Mouse (Mus musculus) gastrocnemius, adult 8-10 months (tissue): Measurements from ENCODE around the gene Tada1. TPM values are rescaled to one million over a fixed set of nuclear protein-coding genes. Genes with fewer than 3 reads are reported as not detected.

Experiments used
- DNase-seq, 2 experiments: peaks; one replicate each; pipeline ENCODE4 v3.0.0; 2022; ENCODE audit warnings: low spot score in 2 of 2
- total RNA-seq, 4 experiments: library from RNA; stranded (reverse); gene quantifications; 2 replicates each; pipeline ENCODE4 v1.2.4; 2022

Gene Tada1
- 1 to 10 TPM; 3.7 to 5.9 (median 4.7) TPM for total RNA-seq

DNA sequence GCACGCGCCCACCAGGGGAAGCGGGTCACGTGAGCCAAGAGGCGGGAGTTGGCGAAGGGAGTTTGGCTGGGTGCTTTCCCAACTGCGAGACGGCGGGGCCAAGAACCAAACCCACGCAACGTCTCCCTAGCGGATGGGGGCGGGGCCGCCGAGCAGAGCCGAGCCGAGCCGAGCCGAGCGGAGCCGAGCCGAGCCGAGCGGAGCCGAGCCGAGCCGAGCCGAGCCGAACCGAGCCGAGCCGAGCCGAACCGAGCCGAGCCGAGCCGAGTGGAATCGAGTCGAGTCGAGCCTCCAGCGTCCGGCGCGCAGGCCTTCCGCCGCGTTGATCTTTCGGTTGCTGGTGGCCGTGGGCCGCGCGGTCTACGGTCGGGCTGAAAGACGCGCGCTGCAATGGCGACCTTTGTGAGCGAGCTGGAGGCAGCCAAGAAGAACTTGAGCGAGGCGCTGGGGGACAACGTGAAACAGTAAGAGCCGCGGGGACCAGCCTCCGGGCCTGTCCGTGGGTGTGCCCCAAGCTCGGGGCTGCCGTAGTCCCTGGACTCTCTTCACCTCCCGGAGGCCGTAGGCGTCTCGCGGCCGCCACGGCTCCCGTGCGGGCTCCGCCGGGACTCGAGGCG lies at the start of gene Tada1:
Gene Tada1, plus strand, starts transcription at position 85 of the 617 bp plus-strand sequence.
- peak; percentile 90 to 92 for DNase-seq

DNA sequence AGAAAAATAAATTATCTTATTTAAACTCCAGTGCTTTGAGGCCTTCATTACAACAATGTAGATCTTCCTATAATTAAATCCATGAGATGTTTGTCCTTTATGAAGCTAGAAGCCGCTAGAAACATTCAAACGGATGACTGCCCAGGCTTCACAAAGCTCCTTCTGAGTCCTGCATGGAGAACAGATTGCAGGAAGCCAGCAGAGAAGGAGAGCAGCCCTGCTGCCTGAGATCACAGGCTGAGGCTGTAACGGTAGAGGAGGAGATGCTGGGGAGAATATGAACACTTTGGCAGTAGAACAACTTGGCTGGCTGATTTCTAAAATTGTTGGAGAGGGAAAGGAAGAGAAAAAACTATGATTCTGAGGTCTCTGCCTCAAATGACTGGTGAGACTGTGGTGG lies 48.1 kb upstream of the Tada1 start:
- DNase-seq, result no peak

DNA sequence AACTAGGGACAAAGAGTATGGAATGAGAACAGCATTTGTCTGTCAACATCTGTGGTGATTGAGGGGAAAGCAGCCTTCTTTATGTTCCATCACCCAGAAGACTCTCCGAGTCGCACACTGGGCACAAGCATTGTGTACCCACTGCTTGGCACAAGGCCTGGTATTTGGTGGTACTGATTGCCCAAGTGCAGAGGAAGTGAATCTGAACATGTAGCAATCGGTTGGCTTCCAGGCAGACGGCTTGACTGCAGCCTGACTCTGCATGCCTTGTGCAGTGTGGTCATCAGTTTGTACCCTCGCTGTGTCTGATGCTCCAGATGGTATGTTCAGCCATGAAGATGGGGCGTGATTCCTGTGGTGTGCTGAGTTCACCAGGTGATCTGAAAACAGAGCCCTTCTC lies 39.8 kb upstream of the Tada1 start:
- DNase-seq, result peak in 1 of 2 experiments; percentile 6

DNA sequence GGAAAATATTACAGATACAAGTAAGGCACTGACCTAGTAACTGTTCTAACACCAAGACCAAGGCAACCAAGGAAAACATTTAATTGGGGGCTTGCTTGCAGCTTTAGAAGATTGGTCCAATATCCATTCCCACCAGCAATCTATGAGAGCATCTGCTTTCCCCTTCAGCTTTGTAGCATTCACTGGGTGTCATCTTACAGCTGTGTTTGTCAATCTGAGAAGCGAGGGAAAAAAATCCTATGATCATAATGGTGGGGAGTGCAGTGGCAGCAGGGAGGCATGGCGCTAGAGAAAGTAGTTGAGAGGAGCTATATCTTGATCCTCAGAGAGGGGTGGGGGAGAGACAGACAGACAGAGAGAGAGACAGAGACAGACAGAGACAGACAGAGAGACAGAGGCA lies 36.8 kb upstream of the Tada1 start:
- DNase-seq, result no peak

DNA sequence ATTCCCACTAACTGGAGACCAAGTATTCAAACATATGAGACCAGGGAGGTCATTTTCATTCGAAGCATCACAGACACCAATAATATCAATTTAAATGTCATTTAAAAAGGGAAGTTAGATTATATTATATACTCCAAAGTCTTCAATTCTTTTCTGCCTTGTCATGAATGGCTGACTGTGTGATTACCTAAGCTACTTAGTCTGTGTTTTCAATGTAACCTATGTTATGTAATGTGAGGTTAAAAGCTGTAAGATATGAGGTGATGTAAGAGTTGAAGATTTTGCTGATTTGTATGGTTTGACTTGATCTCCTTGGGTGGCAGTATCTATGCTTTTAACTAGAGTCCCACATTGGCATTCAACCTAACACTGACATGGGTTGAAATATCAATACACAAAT lies 36.4 kb upstream of the Tada1 start:
- DNase-seq, result no peak

DNA sequence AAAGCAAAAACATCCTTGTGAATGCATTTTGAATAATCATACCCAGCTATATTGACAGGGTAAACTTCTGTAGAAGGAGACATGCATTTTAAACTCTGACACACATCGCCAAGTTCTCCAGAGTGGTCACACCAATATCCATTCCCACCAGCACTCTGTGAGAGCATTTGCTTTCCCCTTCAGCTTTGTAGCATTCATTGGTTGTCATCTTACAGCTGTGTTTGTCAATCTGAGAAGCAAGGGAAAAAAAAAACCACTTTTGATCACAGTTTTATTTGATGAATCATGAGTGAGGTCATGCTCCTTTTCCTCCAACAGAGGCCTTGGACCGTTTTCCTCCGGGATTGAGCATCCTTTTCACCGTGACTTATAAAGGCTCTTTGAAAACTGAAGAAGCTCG lies 35.3 kb upstream of the Tada1 start:
- no peak for DNase-seq

DNA sequence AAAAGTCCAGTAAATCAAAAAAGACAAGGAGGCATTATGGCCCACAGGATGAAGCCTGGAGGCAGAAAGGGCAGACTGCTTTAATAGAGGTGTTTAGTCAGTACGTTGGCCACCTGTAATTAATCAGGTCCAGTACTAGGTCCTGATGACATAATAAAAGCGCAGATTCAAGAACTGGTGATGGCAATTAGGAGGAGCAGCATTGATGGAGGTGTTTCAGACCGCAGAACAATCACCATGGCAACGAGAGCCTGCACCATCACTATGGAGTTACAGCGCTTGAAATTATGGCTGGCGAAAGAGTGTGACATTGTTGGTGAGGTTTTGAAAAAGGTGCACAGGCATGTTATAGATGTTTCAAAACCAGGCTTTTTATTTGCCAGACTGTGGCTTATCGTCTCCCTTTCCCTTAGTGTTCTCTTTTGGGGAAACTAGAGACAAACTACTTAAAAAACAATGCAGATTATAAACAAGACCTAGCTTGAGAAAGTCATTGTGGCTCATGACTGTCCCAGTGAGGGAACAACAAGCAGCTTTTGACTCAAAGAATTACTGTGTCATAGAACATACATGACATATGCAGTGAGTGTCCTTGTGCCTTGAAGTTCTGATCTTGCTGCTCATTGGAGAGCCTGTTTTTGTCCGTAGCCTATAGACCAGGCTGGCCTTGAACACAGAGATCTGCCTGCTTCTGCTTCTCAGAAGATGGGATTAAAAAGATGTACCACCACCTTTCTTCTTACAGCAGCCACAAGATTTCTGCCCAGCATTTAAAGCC lies 34.4 kb upstream of the Tada1 start:
- DNase-seq, result no peak

DNA sequence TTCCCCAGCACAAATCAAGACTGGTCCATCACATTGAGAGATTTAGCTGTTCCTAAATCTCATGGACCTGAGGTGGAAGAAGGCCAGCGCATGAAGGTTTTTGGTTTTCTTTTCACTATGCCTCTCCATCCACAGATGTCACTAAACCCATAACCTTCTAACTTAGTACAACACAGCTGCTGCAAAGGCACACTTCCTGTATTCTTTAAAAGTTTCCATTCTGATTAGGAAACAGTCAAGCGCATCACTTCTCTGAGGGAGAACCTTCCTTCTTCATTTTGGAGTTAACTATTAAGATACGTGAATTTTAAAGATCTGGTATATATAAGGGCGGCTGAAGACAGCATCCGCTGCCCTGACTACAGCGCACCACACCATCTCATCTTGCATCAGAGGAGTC lies 33.3 kb upstream of the Tada1 start:
- no peak for DNase-seq

DNA sequence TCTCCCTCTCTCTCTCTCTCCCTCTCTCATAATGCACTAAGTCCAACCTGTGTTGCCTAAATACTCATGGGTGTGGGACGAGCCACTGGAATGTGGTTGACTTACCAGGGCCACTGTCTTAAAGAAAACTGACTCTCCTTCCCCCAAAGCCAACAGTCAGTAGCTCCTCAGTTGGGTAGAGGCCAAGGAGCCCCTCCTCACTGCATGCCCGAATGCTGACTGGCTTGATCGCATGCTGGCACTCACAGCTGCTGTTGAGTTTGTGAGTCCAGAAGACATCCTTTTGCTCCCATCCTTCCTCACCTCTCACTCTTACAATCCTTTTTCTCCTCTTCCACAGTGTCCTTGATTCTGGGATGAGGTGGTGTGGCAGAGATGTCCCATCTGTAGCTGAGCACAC lies 32.0 kb upstream of the Tada1 start:
- DNase-seq, result no peak

DNA sequence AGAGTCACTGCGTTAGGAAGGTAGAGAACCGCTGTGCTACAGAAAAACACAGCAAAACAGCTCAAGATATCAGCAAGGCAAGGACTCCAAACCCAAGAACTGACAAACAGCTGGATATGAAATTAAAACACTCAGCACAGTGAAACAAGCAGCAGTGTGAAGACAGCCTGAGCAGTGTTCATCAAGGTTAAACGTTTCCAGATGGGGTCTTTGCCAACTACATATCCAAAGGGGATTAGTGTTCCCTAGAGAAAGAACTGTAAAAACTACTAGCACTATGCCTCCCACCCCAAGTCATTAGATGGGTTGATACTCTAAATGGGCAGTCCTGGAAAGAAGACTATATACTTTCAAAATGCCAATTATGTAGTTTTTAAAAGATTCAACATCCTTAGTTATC lies 29.6 kb upstream of the Tada1 start:
- DNase-seq, result no peak

DNA sequence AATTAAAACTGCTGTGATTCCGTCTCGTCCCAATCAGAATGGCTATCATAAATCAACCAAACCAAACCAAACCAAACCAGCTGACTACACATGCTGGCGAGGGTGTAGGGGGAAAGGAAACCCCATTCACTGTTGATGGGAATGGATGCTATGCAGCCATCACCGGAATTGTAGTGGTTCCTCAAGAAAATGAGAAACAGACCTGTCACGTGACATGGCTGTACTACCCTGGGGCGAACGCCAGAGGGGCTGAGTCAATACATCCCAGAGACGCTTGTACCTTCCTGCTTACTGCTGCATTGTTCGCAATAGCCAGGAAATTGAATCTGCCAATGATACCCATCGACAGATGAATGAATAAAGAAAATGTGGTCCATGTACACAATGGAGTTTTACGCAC lies 29.1 kb upstream of the Tada1 start:
- no peak for DNase-seq

DNA sequence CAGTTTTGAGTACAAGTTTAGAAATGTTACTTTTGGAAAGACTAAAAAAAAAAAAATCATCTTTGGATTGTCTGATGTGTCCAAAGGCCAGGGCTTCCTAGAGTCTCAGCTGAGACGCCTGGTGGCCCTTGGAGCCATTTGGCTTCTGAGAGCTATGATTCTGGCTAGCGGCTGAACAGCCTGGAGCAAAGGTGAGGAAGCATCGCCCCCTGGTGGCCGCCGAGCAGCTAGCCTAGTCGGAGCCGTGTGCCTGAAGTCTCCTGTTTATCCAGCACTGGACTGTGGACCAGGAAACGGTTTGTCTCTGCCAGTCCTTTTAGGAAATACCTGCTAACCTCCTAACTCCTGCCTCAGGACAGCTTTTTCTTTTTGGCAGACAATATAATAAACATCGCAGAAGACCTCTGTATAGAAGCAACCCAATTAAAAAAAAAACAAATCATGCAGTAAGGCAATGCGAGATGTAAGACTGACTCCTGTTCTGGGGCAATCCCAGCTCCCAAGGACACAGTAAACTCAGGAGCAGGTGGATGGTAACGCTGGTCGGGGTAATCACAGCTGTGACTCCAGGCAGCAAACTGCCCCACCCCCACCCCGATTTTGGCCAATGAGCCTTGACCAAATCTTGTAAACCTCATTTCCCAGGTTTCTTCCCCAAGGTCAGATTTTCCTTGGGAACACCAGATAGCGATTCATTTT lies 18.6 kb upstream of the Tada1 start:
- DNase-seq, result peak; percentile 63 to 72

DNA sequence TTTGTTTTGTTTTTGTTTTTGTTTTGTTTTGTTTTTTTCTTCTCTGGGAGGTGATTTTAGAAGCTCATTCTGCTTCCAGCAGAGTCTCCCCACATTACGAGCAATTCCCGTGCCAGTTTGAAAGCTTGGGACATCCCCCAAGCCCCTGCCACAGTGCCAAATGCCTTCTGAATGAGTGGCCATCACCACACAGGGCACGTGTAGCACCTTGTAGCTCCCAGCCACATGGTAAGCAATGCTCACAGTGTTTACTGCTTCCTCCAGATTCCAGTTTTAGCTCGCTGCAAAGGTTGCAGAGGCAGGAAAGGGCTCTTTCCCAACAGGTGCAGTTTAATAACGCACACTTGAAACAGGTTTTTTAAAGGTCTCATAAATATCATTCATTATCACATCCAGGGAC lies 18.0 kb upstream of the Tada1 start:
- DNase-seq, result no peak

DNA sequence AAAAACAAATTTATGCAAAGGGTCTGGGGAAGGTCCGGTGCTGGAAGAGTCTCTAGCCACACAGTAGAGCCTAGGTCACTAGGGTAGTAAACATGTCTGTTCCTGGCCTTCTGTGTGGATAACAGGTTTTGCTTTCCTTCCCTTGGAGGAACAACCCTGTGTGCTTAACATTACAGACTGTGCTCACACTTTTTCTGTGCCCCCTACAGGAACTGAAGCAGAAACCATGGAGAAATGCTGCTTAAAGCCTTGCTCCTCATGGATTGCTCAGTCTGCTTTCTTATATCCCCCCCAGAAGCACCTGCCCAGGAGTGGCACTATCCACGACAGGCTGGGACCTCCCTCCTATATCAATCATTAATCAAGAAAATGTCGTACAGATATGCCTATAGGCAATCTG lies 17.1 kb upstream of the Tada1 start:
- no peak for DNase-seq

DNA sequence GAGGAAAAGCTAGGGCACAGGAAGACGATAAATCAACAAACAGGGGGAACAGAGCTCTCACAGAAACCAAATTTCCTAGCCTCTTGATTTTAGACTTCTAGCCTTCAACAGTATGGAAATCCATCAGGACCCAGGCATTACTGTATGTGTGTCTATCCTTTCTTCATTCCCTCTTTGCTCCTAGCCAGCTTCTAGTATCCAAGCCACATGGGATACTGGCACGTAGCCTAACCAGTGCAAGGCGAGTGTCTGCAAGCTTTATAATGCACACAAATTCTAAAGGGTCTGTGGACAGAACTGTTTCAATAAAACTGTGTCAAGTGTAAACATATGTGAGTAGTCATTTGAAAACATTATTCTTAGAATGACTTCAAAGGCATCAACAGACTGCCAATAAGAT lies 16.2 kb upstream of the Tada1 start:
- DNase-seq, result no peak

DNA sequence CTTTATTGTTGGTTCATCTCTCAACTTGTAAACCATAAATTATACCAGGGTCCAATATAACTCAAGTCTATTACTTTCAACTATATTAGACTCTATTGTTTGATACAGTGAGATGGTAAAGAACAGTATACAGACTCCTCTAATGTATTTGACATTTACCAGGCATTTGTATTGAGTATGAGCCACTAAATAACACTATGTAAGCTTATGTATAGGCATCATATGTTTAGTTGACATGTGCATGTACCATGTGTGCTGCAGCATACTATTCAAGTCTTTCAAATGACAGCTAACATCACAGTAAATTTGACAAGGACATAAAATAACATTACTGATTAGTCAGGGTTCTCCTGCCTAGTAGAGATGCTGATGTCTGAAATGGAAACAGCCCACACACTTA lies 15.8 kb upstream of the Tada1 start:
- DNase-seq, result no peak

DNA sequence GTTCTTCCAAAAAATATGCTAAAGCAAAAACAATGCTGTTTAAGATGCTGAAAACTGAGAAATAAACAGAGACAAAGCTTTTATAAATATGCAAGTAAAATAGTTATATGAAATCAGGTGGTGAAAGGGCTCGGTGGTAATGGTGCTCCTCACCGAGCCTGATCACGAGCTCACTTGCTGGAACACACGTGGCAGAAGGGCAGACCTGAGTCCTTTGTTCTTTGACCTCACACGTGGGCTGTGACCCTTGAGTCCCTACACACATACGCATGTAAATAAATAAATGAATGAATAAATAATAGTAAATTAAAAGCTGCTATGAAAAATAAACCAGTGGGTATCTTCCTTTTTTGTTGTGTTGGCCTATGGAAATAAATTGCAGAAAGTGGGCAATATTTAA lies 1.7 kb upstream of the Tada1 start:
- DNase-seq, result no peak

DNA sequence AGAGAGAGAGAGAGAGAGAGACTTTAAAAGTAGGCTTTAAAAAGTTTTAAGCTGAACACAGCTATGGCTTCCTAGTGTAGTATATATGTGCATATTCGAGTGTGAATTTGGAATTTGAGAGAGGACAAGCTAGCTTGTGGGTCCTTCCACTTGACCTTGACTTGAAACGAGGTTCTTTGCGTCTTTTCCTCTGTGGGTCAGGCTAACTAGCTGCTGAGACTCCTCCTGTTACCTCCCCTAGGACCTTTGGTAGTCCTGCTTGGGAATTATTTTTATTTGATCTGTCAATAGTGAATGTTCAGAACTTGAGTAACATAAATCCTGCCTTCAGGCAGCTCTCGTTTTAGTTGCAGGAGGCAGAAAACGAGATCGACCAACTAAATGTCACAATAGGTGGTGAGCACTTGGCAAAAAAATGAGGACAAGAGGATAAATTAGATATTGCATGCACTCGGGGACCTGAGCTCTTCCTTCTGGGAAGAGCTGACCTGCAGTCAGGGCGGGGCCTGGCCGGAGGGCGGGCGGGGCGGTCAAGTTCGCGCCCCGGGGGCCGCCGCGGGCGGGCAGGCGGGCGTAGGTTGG lies 375 bp upstream of the Tada1 start:
- DNase-seq, result no peak

DNA sequence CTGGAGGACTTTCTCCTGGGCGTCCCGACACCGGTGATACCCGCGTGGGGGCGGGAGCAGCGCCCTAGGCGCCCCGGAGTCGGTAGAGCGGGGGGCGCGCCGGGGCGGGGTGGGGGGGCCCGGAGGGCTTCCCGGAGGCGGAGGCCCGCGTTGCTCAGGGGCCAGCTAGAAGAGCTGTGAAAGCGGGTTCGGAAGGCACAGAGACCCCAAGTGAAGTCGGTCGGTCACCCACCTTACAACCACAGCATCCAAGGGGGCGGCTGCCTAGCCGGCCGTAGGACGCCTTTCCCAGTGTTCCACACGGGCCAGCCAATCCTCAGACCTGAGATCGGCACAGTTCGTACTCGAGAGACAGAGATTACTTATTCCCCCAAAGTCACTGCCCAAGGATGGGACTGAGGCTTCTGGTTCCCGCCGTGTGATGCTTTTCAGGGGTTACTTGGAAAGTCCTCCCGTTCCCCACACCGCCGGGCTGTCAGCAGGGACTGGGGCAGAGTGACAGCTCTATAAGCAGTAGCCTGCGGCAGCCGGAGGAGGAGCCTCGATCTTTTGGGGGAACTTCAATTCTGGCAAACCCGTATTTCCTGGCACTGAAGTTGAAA lies 834 bp downstream of the Tada1 start:
- peak in 1 of 2 experiments; percentile 24 for DNase-seq

DNA sequence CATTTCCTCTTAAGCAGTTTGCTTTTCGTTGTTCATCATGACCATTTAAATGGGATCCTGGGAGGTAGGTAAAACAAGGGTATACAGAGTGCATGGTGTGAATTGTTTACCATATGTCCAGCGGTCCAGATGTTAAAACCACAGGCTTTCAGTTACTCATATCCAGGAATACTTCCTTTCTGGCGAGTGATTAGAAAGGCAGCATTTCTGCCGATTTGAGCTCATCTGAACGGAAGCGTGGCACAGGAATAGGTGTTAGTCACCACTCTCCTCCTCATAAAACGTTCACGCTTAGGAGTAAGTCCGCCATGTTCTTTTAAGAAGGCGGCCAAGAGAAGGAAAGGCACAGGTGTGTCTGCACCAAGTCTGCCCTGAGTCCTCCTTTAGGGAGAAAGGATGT lies 2.4 kb downstream of the Tada1 start:
- DNase-seq, result no peak

DNA sequence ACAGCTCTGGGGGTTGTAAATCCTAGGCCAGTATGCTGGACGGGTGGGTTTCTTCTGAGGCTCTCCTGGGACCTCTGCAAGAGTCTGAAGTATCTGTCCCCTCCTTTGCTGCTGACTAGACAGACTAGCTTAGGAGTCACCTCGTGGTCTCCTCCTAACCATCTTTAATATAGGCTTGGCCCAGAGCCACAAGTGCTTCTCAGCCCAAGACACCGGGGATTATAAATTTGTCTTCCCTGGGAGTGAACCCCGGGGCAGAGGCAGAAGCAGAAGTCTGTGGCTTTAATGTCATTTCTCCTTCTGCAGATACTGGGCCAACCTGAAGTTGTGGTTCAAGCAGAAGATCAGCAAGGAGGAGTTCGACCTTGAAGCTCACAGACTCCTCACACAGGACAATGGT lies 2.9 kb downstream of the Tada1 start:
- DNase-seq, result no peak

DNA sequence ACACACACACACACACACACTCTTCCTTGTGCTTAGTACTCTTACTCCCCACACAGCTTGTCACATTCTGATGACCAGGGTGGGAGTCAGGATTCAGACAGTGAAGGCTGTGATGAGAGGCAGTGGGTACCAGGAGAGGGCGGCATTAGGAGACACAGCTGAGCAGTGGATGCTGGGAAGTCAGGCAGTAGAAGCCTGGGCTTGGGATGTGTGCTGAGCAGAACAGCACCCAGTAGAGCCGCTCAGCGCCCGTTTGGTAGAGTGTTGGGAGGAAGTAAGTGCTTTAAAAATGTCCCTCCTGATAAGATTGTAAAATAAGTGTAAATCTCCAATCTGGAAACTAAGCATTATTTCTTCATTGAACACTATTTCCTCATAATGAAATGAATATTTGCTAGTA lies 3.7 kb downstream of the Tada1 start:
- no peak for DNase-seq
